In genomic region chr14:34372646-34373045, GRCm38 (mm10) we compare ENCODE assay signal across 9 mouse cellular contexts. TPM values are rescaled to one million over a fixed set of nuclear protein-coding genes. Genes with fewer than 3 reads are reported as not detected.
DNase-seq lines count a peak whose midpoint lies in the region; ATAC-seq and TF ChIP-seq lines count a peak whose summit lies in the region.
"Had no signal": no experiment of that assay in that cellular context is flagged by ENCODE, and none has a peak within 500 bp of the region (broad histone marks: within the 10 kb centered on the region; RNA-seq: fewer than 3 reads in every experiment).

No protein-coding gene starts in this region.

- no peak overlapping the region for H3K4me2 ChIP-seq in lung, embryonic 16.5 days (ENCODE audit: low read depth, low read length)
- H3K4me2 ChIP-seq: limb, embryonic 12.5 days had no signal

- intact Hi-C loops in heart, postnatal 14 days (cut with DNase I): loop anchor here (5.0 to 10.0 kb wide), 3 partner anchors 35 to 288 kb away; partner anchors contain the start of gene Anxa8

- peak; percentile 12; the same call in 1 of the 2 replicates for ATAC-seq in cerebellum, adult (ENCODE audit: insufficient number of reproducible peaks, low FRiP score, low TSS enrichment)
- 0 out of 2 replicates have a peak, but pooled peaks have one; percentile 21 for ATAC-seq in lung, embryonic 16.5 days (ENCODE audit: low read depth)

- H3K27me3 ChIP-seq in lung, embryonic 16.5 days (ENCODE audit: control insufficient read depth, insufficient read depth, low read depth, low read length): no peaks in the 10 kb centered on the region
- H3K27me3 ChIP-seq in testis, adult 2 months (ENCODE audit: control insufficient read depth, insufficient read depth, low read length): no peaks in the 10 kb centered on the region
- H3K27me3 ChIP-seq: limb, embryonic 12.5 days had no signal

- H3K9ac ChIP-seq in lung, embryonic 16.5 days (ENCODE audit: low read length): no peak overlapping the region
- H3K9ac ChIP-seq: limb, embryonic 12.5 days had no signal

- WGBS in lung, embryonic 16.5 days: 80% methylated on average over 6 of the region's 6 CpGs

- DNase-seq in cerebellum, adult 9-11 months: no peak
- peak; percentile 44 for DNase-seq in right cerebral cortex, adult 18-20 months
- DNase-seq in right cerebral cortex, postnatal 36 days (ENCODE audit: low spot score in 2 of 2): no peak
- DNase-seq in embryo, embryonic 10.5 days (ENCODE audit: low spot score): peak; percentile 64
- peak; percentile 70 to 84 for DNase-seq in heart, postnatal 14 days

- no peak overlapping the region for H3K27ac ChIP-seq in lung, embryonic 16.5 days (ENCODE audit: low read length)
- H3K27ac ChIP-seq in testis, adult 2 months (ENCODE audit: control insufficient read depth, insufficient read depth, low read depth, low read length): no peak overlapping the region
- H3K27ac ChIP-seq: limb, embryonic 12.5 days had no signal

- H3K36me3 ChIP-seq in lung, embryonic 16.5 days (ENCODE audit: control insufficient read depth, insufficient read depth, low read length): no peaks in the 10 kb centered on the region
- no peaks in the 10 kb centered on the region for H3K36me3 ChIP-seq in testis, adult 2 months (ENCODE audit: control insufficient read depth, insufficient read depth, low read length)
- H3K36me3 ChIP-seq: limb, embryonic 12.5 days had no signal

- H3K9me3 ChIP-seq in lung, embryonic 16.5 days (ENCODE audit: control insufficient read depth, low read length): no peaks in the 10 kb centered on the region
- H3K9me3 ChIP-seq: limb, embryonic 12.5 days had no signal

- no peak for TF ChIP-seq POLR2A in testis, adult 2 months (IDR thresholded peaks at IDR 0.05; ENCODE audit: control insufficient read depth, low read depth, low read length)

- peaks cover 14% of the 10 kb centered on the region for H3K4me1 ChIP-seq in lung, embryonic 16.5 days (replicated peaks; ENCODE audit: control insufficient read depth, insufficient read depth, low read length)
- H3K4me1 ChIP-seq in testis, adult 2 months (ENCODE audit: control insufficient read depth, insufficient read depth, low read length): 0 out of 2 replicates have a peak, but pooled peaks cover 2% of the 10 kb centered on the region

- peak; percentile 39; the same call in 1 of the 2 replicates for TF ChIP-seq CTCF in testis, adult 2 months (IDR thresholded peaks at IDR 0.05; ENCODE audit: control insufficient read depth, insufficient read depth, insufficient replicate concordance, low read depth, low read length)

- H3K4me3 ChIP-seq in lung, embryonic 16.5 days (ENCODE audit: low read length): no peak overlapping the region
- H3K4me3 ChIP-seq in testis, adult 2 months (ENCODE audit: control insufficient read depth, low read depth, low read length): no peak overlapping the region
- H3K4me3 ChIP-seq: limb, embryonic 12.5 days had no signal

RNA-seq across cellular contexts. Expression of gene Sncg, which starts 1.9 kb away (rescaled TPM):
- total RNA-seq in heart, postnatal 14 days (2021): 1 to 10 TPM; 5.0 to 5.7 TPM
- polyA plus RNA-seq in lung, embryonic 16.5 days (2015; fragmentation: Nextera tagmentation; extraction: Ambion mirVana): 6.8 and 8.0 TPM in 2 replicates
- polyA plus RNA-seq in testis, adult 2 months (2012; rRNA removed): 1.1 and 2.0 TPM in 2 replicates

RNA-seq across cellular contexts. Expression of gene Mmrn2, which starts 2.6 kb away (rescaled TPM):
- total RNA-seq in heart, postnatal 14 days (2021): 10 to 100 TPM; 39.5 to 43.8 TPM
- polyA plus RNA-seq in lung, embryonic 16.5 days (2015; fragmentation: Nextera tagmentation; extraction: Ambion mirVana): 14.8 and 15.6 TPM in 2 replicates
- 0.51 and 0.82 TPM in 2 replicates for polyA plus RNA-seq in testis, adult 2 months (2012; rRNA removed)

RNA-seq across cellular contexts. Expression of gene Fam25c, which starts 17.4 kb away (rescaled TPM):
- total RNA-seq in heart, postnatal 14 days (2021): not detected
- 1.0 TPM in 1 of 2 replicates, not detected in the other for polyA plus RNA-seq in lung, embryonic 16.5 days (2015; fragmentation: Nextera tagmentation; extraction: Ambion mirVana)
- polyA plus RNA-seq in testis, adult 2 months (2012; rRNA removed): not detected in 2 replicates
- polyA plus RNA-seq: limb, embryonic 12.5 days had no signal

Comparison
In these comparisons a context has a peak if more than half of its experiments do, and no peak if none do; other contexts are left out.
1. DNase-seq: peak in right cerebral cortex, adult 18-20 months (single experiment), embryo, embryonic 10.5 days (single experiment) and heart, postnatal 14 days (2 of 2); none in cerebellum, adult 9-11 months (single experiment) and right cerebral cortex, postnatal 36 days (0 of 2).